ENCODE assay signal across 11 mouse cellular contexts in the genomic region with DNA sequence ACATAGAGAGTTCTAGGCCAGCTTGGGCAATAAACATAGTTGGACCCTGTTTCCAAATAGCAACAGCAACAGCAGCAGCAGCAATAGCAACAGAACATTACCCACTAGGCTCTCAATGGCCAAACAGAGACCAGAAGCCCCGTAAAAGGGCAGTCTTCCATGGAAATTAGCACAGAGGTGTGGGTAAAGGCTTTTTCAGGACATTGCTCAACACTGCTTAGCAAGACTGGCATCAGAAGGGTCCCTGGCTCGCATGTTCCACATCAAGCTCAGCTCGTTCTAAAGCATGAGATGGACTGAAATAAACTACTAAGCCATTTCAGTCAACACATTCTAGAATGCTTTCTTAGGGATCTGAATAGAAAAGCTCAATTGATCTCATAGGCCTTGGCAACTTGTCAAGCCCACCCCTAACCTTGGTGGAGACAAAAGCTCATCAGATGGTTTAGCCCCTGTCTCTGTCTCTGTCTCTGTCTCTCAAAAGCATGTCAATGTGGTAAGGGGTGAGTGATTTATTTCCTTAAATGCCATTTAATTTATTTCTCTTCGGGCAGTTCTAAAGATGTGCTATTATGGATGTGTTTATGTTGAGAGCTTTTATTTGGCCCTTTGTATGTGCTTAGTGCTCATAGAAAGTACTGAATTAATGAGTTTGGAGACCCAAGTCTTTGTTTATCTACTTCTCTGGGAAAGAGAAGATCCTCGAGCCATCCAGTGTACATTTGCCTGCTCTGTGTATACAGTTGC.
"Had no signal": no experiment of that assay in that cellular context is flagged by ENCODE, and none has a peak within 500 bp of the region (broad histone marks: within the 10 kb centered on the region; RNA-seq: fewer than 3 reads in every experiment).

No protein-coding gene starts in this region.

- H3K36me3 ChIP-seq: intestine, embryonic 15.5 days; limb, embryonic 12.5 days; liver, embryonic 13.5 days; midbrain, embryonic 13.5 days; neural tube, embryonic 15.5 days had no signal

- H3K4me3 ChIP-seq: intestine, embryonic 15.5 days; limb, embryonic 12.5 days; liver, embryonic 13.5 days; midbrain, embryonic 13.5 days; myocyte; neural tube, embryonic 15.5 days had no signal

- H3K9ac ChIP-seq: intestine, embryonic 15.5 days; limb, embryonic 12.5 days; liver, embryonic 13.5 days; liver, postnatal 0 days; midbrain, embryonic 13.5 days; neural tube, embryonic 15.5 days had no signal

- H3K27me3 ChIP-seq: intestine, embryonic 15.5 days; limb, embryonic 12.5 days; liver, embryonic 13.5 days; midbrain, embryonic 13.5 days; neural tube, embryonic 15.5 days had no signal

- DNase-seq: kidney, adult 18-20 months; kidney, postnatal 10 days; liver; liver, embryonic 13.5 days; liver, postnatal 0 days; thymus, postnatal 4 days had no signal

- H3K4me1 ChIP-seq: intestine, embryonic 15.5 days; limb, embryonic 12.5 days; liver, embryonic 13.5 days; midbrain, embryonic 13.5 days; neural tube, embryonic 15.5 days had no signal

- H3K4me2 ChIP-seq: intestine, embryonic 15.5 days; limb, embryonic 12.5 days; liver, embryonic 13.5 days; midbrain, embryonic 13.5 days; neural tube, embryonic 15.5 days had no signal

- H3K9me3 ChIP-seq: intestine, embryonic 15.5 days; limb, embryonic 12.5 days; liver, embryonic 13.5 days; midbrain, embryonic 13.5 days; neural tube, embryonic 15.5 days had no signal

- H3K27ac ChIP-seq: intestine, embryonic 15.5 days; limb, embryonic 12.5 days; liver, embryonic 13.5 days; midbrain, embryonic 13.5 days; neural tube, embryonic 15.5 days had no signal

- ATAC-seq: intestine, embryonic 15.5 days; liver, postnatal 0 days; midbrain, embryonic 13.5 days had no signal
